10 mouse cellular contexts compared by ENCODE assay signal in the genomic region with DNA sequence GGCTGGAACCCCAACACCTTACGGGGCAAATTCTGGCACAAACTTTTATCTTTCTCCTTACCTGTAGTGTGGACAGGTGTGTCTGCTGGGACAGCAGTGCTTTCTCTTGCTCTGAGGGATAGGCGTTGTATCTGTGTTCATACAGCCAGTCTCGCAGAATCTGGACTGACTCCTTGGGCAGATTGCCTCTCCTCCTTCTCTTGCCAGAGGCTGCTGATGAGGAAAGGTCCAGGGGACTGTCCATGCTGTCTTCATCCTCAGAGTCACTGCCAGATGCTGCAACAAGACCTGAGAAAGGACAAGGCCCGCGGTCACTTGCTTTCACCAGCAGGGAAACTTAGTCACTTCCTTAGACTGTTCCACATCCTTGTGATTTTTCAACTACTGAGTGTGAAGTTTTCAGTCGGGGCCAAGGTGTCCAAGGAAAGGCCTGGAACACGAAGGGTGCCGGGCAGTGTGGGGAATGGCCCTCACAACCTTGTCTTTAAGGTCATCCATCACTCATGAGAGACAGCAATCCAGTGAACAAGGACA. TPM values are rescaled to one million over a fixed set of nuclear protein-coding genes. Genes with fewer than 3 reads are reported as not detected.
A peak's percentile ranks its signal among the peaks of the same experiment; 100 is the strongest.
DNase-seq lines count a peak whose midpoint lies in the region; ATAC-seq lines count a peak whose summit lies in the region.
"Had no signal": no experiment of that assay in that cellular context is flagged by ENCODE, and none has a peak within 500 bp of the region (broad histone marks: within the 10 kb centered on the region; RNA-seq: fewer than 3 reads in every experiment).

No protein-coding gene starts in this region.

- peak overlapping the region; percentile 35; the same call in 1 of the 2 replicates for H3K9ac ChIP-seq in limb, embryonic 12.5 days (replicated peaks)
- H3K9ac ChIP-seq in embryonic facial prominence, embryonic 13.5 days, result peak overlapping the region; percentile 40; the same call in 1 of the 2 replicates
- H3K9ac ChIP-seq in liver, embryonic 12.5 days, result no peak overlapping the region
- H3K9ac ChIP-seq: forebrain, embryonic 12.5 days had no signal

- H3K36me3 ChIP-seq in limb, embryonic 12.5 days, result peaks cover 49% of the 10 kb centered on the region
- H3K36me3 ChIP-seq in limb, embryonic 10.5 days, result peaks cover 51% of the 10 kb centered on the region
- H3K36me3 ChIP-seq in embryonic facial prominence, embryonic 13.5 days, result peaks cover 47% of the 10 kb centered on the region
- peaks cover 26% of the 10 kb centered on the region for H3K36me3 ChIP-seq in liver, embryonic 12.5 days

- no peak overlapping the region for H3K4me3 ChIP-seq in limb, embryonic 12.5 days (replicated peaks)
- no peak overlapping the region for H3K4me3 ChIP-seq in limb, embryonic 10.5 days
- H3K4me3 ChIP-seq in embryonic facial prominence, embryonic 13.5 days, result no peak overlapping the region
- no peak overlapping the region for H3K4me3 ChIP-seq in liver, embryonic 12.5 days
- H3K4me3 ChIP-seq: forebrain, embryonic 12.5 days; midbrain, embryonic 12.5 days had no signal

- no peaks in the 10 kb centered on the region for H3K27me3 ChIP-seq in limb, embryonic 12.5 days
- H3K27me3 ChIP-seq in limb, embryonic 10.5 days (ENCODE audit: low read depth, poor library complexity, severe bottlenecking), result no peaks in the 10 kb centered on the region
- no peaks in the 10 kb centered on the region for H3K27me3 ChIP-seq in embryonic facial prominence, embryonic 13.5 days
- peaks cover 27% of the 10 kb centered on the region for H3K27me3 ChIP-seq in liver, embryonic 12.5 days (replicated peaks)

- 66% methylated on average over 8 of the region's 8 CpGs for WGBS in limb, embryonic 12.5 days
- 69% methylated on average over 8 of the region's 8 CpGs for WGBS in limb, embryonic 10.5 days
- 83% methylated on average over 8 of the region's 8 CpGs for WGBS in embryonic facial prominence, embryonic 13.5 days
- WGBS in liver, embryonic 12.5 days (ENCODE audit: insufficient replicate concordance), result 64% methylated on average over 8 of the region's 8 CpGs

- no peaks in the 10 kb centered on the region for H3K9me3 ChIP-seq in limb, embryonic 12.5 days
- no peaks in the 10 kb centered on the region for H3K9me3 ChIP-seq in limb, embryonic 10.5 days (replicated peaks)
- no peaks in the 10 kb centered on the region for H3K9me3 ChIP-seq in embryonic facial prominence, embryonic 13.5 days
- no peaks in the 10 kb centered on the region for H3K9me3 ChIP-seq in liver, embryonic 12.5 days (replicated peaks)
- H3K9me3 ChIP-seq: forebrain, embryonic 12.5 days; midbrain, embryonic 12.5 days had no signal

- DNase-seq in adrenal gland, adult 2 months, result peak; percentile 54
- DNase-seq in adrenal gland, postnatal 4 days (ENCODE audit: low spot score in 2 of 2), result no peak
- DNase-seq in limb, embryonic 10.5 days (ENCODE audit: low spot score), result no peak
- DNase-seq in ovary, adult 18-20 months (ENCODE audit: low spot score), result no peak
- DNase-seq in B cell, adult 2 months, result no peak

- H3K4me1 ChIP-seq in limb, embryonic 12.5 days (replicated peaks), result peaks cover 25% of the 10 kb centered on the region
- peaks cover 46% of the 10 kb centered on the region for H3K4me1 ChIP-seq in limb, embryonic 10.5 days
- peaks cover 24% of the 10 kb centered on the region for H3K4me1 ChIP-seq in embryonic facial prominence, embryonic 13.5 days
- peaks cover 26% of the 10 kb centered on the region for H3K4me1 ChIP-seq in liver, embryonic 12.5 days

- H3K27ac ChIP-seq in limb, embryonic 12.5 days, result no peak overlapping the region
- H3K27ac ChIP-seq in limb, embryonic 10.5 days, result no peak overlapping the region
- H3K27ac ChIP-seq in embryonic facial prominence, embryonic 13.5 days, result peak overlapping the region; percentile 44; the same call in 1 of the 2 replicates
- peak overlapping the region; percentile 32; the same call in 1 of the 2 replicates for H3K27ac ChIP-seq in liver, embryonic 12.5 days
- H3K27ac ChIP-seq: midbrain, embryonic 12.5 days had no signal

- ATAC-seq in limb, embryonic 12.5 days (ENCODE audit: insufficient number of reproducible peaks, insufficient read depth, low FRiP score, low TSS enrichment, low read depth), result no peak
- no peak for ATAC-seq in embryonic facial prominence, embryonic 13.5 days (ENCODE audit: insufficient number of reproducible peaks, insufficient read depth, low FRiP score, low TSS enrichment, low read depth)
- ATAC-seq in liver, embryonic 12.5 days, result no peak

- H3K4me2 ChIP-seq in limb, embryonic 12.5 days, result peak overlapping the region; percentile 97
- H3K4me2 ChIP-seq in embryonic facial prominence, embryonic 13.5 days, result 0 out of 2 replicates have a peak overlapping the region, but pooled peaks have one; percentile 14
- H3K4me2 ChIP-seq in liver, embryonic 12.5 days, result no peak overlapping the region
- H3K4me2 ChIP-seq: forebrain, embryonic 12.5 days; midbrain, embryonic 12.5 days had no signal

RNA-seq across cellular contexts. Expression of gene Tgif1, which starts 7.2 kb away (rescaled TPM):
- 10 to 100 TPM; 39.3 to 56.3 TPM for total RNA-seq in adrenal gland, adult 2 months (2021)
- polyA plus RNA-seq in adrenal gland, adult 2 months (2012; rRNA removed), result 27.8 and 30.3 TPM in 2 replicates
- 10 to 100 TPM; 79.0 to 81.1 TPM for total RNA-seq in adrenal gland, postnatal 4 days (2021)
- 130 and 136 TPM in 2 replicates for polyA plus RNA-seq in limb, embryonic 12.5 days (2016; fragmentation: Nextera tagmentation; extraction: Ambion mirVana)
- 105 and 132 TPM in 2 replicates for polyA plus RNA-seq in limb, embryonic 10.5 days (2016; fragmentation: Nextera tagmentation; extraction: Ambion mirVana)
- 95.5 TPM in 2 replicates for polyA plus RNA-seq in embryonic facial prominence, embryonic 13.5 days (2015; fragmentation: Nextera tagmentation; extraction: Ambion mirVana)
- polyA plus RNA-seq in liver, embryonic 12.5 days (2016; fragmentation: Nextera tagmentation; extraction: Ambion mirVana), result 13.3 and 13.8 TPM in 2 replicates

Comparison
In these comparisons a context has a peak if more than half of its experiments do, and no peak if none do; other contexts are left out.
1. H3K27ac ChIP-seq: peak in embryonic facial prominence, embryonic 13.5 days (single experiment) and liver, embryonic 12.5 days (single experiment); none in limb, embryonic 12.5 days (single experiment) and limb, embryonic 10.5 days (single experiment).